19 mouse cellular contexts compared by ENCODE assay signal in the genomic region with DNA sequence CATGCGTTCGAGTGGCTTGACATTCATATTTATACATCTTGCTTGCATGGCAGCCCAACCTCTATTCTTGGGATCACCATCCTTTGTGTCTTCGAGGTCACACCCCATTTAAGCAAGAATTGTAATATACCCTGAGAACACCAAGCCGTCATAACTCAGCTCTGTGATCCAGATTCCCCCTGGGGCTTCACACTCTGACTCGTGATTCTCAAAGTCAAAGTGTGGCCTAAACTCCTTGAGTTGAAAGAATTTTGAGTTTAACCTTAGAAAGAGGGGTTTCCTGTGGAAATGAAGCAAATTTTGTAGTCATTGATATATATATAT.
DNase-seq lines count a peak whose midpoint lies in the region; ATAC-seq and TF ChIP-seq lines count a peak whose summit lies in the region.
"Had no signal": no experiment of that assay in that cellular context is flagged by ENCODE, and none has a peak within 500 bp of the region (broad histone marks: within the 10 kb centered on the region; RNA-seq: fewer than 3 reads in every experiment).

No protein-coding gene starts in this region.

- peak; percentile 77 for DNase-seq in embryo, embryonic 10.5 days (ENCODE audit: low spot score)
- DNase-seq in embryo, embryonic 9.5 days (ENCODE audit: extremely low spot score), result no peak
- DNase-seq in midbrain, embryonic 11.5 days (ENCODE audit: low spot score, missing footprints), result peak; percentile 88
- DNase-seq in stomach, postnatal 0 days (ENCODE audit: low spot score), result no peak
- no peak for DNase-seq in embryo, embryonic 11 days
- DNase-seq: adrenal gland, adult 2 months; cerebellum, adult 9-11 months; gastrocnemius, postnatal 36 days; heart, postnatal 14 days; kidney, adult 9 months; kidney, postnatal 25 days; thymus, postnatal 14 days had no signal

- no peaks in the 10 kb centered on the region for H3K9me3 ChIP-seq in hindbrain, embryonic 12.5 days (replicated peaks)
- H3K9me3 ChIP-seq in midbrain, embryonic 11.5 days (ENCODE audit: control insufficient read depth, low read length), result no peaks in the 10 kb centered on the region
- H3K9me3 ChIP-seq in neural tube, embryonic 12.5 days, result no peaks in the 10 kb centered on the region
- no peaks in the 10 kb centered on the region for H3K9me3 ChIP-seq in stomach, postnatal 0 days (ENCODE audit: control insufficient read depth, low read length)
- H3K9me3 ChIP-seq: limb, embryonic 15.5 days; liver, embryonic 15.5 days had no signal

- peak; percentile 52 for ATAC-seq in hindbrain, embryonic 12.5 days (ENCODE audit: low FRiP score)
- no peak; the same call in 1 of the 2 replicates for ATAC-seq in midbrain, embryonic 11.5 days (ENCODE audit: low FRiP score)
- ATAC-seq in neural tube, embryonic 12.5 days (ENCODE audit: low FRiP score, low read depth), result peak; percentile 79
- no peak for ATAC-seq in megakaryocyte progenitor cell, adult 5-6 weeks (replicated peaks; ENCODE audit: poor library complexity)
- no peak for ATAC-seq in stomach, postnatal 0 days (ENCODE audit: low FRiP score, low TSS enrichment)
- ATAC-seq: inflammation-experienced regulatory T-cells, adult 6 months had no signal

- peak overlapping the region; percentile 35 for H3K4me2 ChIP-seq in hindbrain, embryonic 12.5 days (replicated peaks)
- H3K4me2 ChIP-seq in midbrain, embryonic 11.5 days, result no peak overlapping the region; the same call in 1 of the 2 replicates
- H3K4me2 ChIP-seq in neural tube, embryonic 12.5 days (replicated peaks), result peak overlapping the region; percentile 48
- no peak overlapping the region for H3K4me2 ChIP-seq in stomach, postnatal 0 days (replicated peaks; ENCODE audit: low read depth)
- H3K4me2 ChIP-seq: heart, embryonic 11.5 days; limb, embryonic 15.5 days; liver, embryonic 15.5 days had no signal

- H3K9ac ChIP-seq in hindbrain, embryonic 12.5 days, result no peak overlapping the region
- no peak overlapping the region for H3K9ac ChIP-seq in midbrain, embryonic 11.5 days (ENCODE audit: low read length)
- no peak overlapping the region for H3K9ac ChIP-seq in neural tube, embryonic 12.5 days
- no peak overlapping the region for H3K9ac ChIP-seq in stomach, postnatal 0 days (ENCODE audit: low read length)
- H3K9ac ChIP-seq: limb, embryonic 15.5 days; liver, embryonic 15.5 days had no signal

- H3K36me3 ChIP-seq in hindbrain, embryonic 12.5 days, result no peaks in the 10 kb centered on the region
- no peaks in the 10 kb centered on the region for H3K36me3 ChIP-seq in midbrain, embryonic 11.5 days (ENCODE audit: control insufficient read depth, insufficient read depth, low read length)
- H3K36me3 ChIP-seq in neural tube, embryonic 12.5 days, result no peaks in the 10 kb centered on the region
- no peaks in the 10 kb centered on the region for H3K36me3 ChIP-seq in stomach, postnatal 0 days (ENCODE audit: control insufficient read depth, insufficient read depth, low read length)
- H3K36me3 ChIP-seq: limb, embryonic 15.5 days; liver, embryonic 15.5 days had no signal

- no peak overlapping the region for H3K4me3 ChIP-seq in hindbrain, embryonic 12.5 days
- no peak overlapping the region for H3K4me3 ChIP-seq in midbrain, embryonic 11.5 days (ENCODE audit: low read depth, low read length)
- H3K4me3 ChIP-seq in neural tube, embryonic 12.5 days, result no peak overlapping the region
- H3K4me3 ChIP-seq in stomach, postnatal 0 days (ENCODE audit: low read depth, low read length), result no peak overlapping the region
- H3K4me3 ChIP-seq: limb, embryonic 15.5 days; liver, embryonic 15.5 days had no signal

- no peak for TF ChIP-seq CTCF in stomach, postnatal 0 days (IDR thresholded peaks at IDR 0.05; ENCODE audit: low read depth)

- 26% methylated on average over 5 of the region's 5 CpGs for WGBS in hindbrain, embryonic 12.5 days
- WGBS in midbrain, embryonic 11.5 days, result 29% methylated on average over 5 of the region's 5 CpGs
- WGBS in neural tube, embryonic 12.5 days, result 14% methylated on average over 5 of the region's 5 CpGs
- 75% methylated on average over 5 of the region's 5 CpGs for WGBS in stomach, postnatal 0 days

- 0 out of 2 replicates have a peak, but pooled peaks cover 2% of the 10 kb centered on the region for H3K27me3 ChIP-seq in hindbrain, embryonic 12.5 days
- no peaks in the 10 kb centered on the region for H3K27me3 ChIP-seq in midbrain, embryonic 11.5 days (ENCODE audit: control insufficient read depth, insufficient read depth, low read length)
- no peaks in the 10 kb centered on the region for H3K27me3 ChIP-seq in neural tube, embryonic 12.5 days (replicated peaks)
- H3K27me3 ChIP-seq in stomach, postnatal 0 days (ENCODE audit: control insufficient read depth, insufficient read depth, low read length), result no peaks in the 10 kb centered on the region
- H3K27me3 ChIP-seq: limb, embryonic 15.5 days; liver, embryonic 15.5 days had no signal

- H3K4me1 ChIP-seq in hindbrain, embryonic 12.5 days, result peaks cover 18% of the 10 kb centered on the region
- H3K4me1 ChIP-seq in midbrain, embryonic 11.5 days (ENCODE audit: control insufficient read depth, insufficient read depth, low read length), result peaks cover 11% of the 10 kb centered on the region
- peaks cover 17% of the 10 kb centered on the region for H3K4me1 ChIP-seq in neural tube, embryonic 12.5 days
- H3K4me1 ChIP-seq in stomach, postnatal 0 days (replicated peaks; ENCODE audit: control insufficient read depth, insufficient read depth), result no peaks in the 10 kb centered on the region
- H3K4me1 ChIP-seq: liver, embryonic 15.5 days had no signal

- TF ChIP-seq EP300 in stomach, postnatal 0 days (optimal IDR thresholded peaks at IDR 0.05), result no peak

- no peak overlapping the region for H3K27ac ChIP-seq in hindbrain, embryonic 12.5 days
- H3K27ac ChIP-seq in midbrain, embryonic 11.5 days (ENCODE audit: low read depth, low read length), result no peak overlapping the region
- H3K27ac ChIP-seq in neural tube, embryonic 12.5 days, result no peak overlapping the region
- H3K27ac ChIP-seq in stomach, postnatal 0 days (replicated peaks), result no peak overlapping the region
- H3K27ac ChIP-seq: limb, embryonic 15.5 days; liver, embryonic 15.5 days had no signal

Comparison
In these comparisons a context has a peak if more than half of its experiments do, and no peak if none do; other contexts are left out.
1. DNase-seq: peak in embryo, embryonic 10.5 days (single experiment) and midbrain, embryonic 11.5 days (single experiment); none in embryo, embryonic 9.5 days (single experiment), stomach, postnatal 0 days (single experiment) and embryo, embryonic 11 days (single experiment).
2. ATAC-seq: peak in hindbrain, embryonic 12.5 days (single experiment) and neural tube, embryonic 12.5 days (single experiment); none in midbrain, embryonic 11.5 days (single experiment), megakaryocyte progenitor cell, adult 5-6 weeks (single experiment) and stomach, postnatal 0 days (single experiment).
3. H3K4me2 ChIP-seq: peak in hindbrain, embryonic 12.5 days (single experiment) and neural tube, embryonic 12.5 days (single experiment); none in midbrain, embryonic 11.5 days (single experiment) and stomach, postnatal 0 days (single experiment).